Mouse (Mus musculus): ENCODE data around the gene Dnajc6. TPM values are rescaled to one million over a fixed set of nuclear protein-coding genes. Genes with fewer than 3 reads are reported as not detected.

Dnajc6 gene
- polyA plus RNA-seq, 1 experiment, result 2.7 TPM

DNA sequence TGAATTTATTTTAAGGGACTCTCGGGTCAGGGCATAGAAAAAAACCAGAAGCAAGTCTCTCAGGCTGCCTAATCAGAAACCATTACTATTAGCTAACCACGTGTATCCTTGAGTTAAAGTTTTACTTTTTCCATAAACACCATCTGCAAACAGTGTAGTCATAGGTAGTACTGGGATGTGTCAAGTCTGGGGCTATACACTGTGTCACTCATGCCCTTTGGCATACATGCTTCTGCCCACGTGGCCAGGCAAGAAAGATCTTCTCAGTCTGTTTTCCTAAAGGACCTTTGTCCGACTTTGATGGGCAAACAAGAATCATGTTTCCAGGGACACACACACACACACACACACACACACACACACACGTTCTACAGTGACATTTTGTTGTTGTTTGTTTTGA is 178.3 kb downstream of the Dnajc6 start:
- WGBS, result 68% methylated on average over 5 of the region's 5 CpGs
- Histone ChIP-seq H3K4me3 (replicated peaks; ENCODE audit: control insufficient read depth, low read depth, low read length) (no peak overlapping the region), H3K4me1 (ENCODE audit: control insufficient read depth, insufficient read depth, low read length) (no peaks in the 10 kb centered on the region), H3K27ac (ENCODE audit: control insufficient read depth, insufficient read depth, low read depth, low read length, poor library complexity) (no peak overlapping the region)
- no peak for TF ChIP-seq POLR2A (IDR thresholded peaks at IDR 0.05; ENCODE audit: borderline replicate concordance, control insufficient read depth, low read depth, low read length)
- no peak for TF ChIP-seq CTCF (IDR thresholded peaks at IDR 0.05; ENCODE audit: control insufficient read depth, insufficient read depth, low read length)

DNA sequence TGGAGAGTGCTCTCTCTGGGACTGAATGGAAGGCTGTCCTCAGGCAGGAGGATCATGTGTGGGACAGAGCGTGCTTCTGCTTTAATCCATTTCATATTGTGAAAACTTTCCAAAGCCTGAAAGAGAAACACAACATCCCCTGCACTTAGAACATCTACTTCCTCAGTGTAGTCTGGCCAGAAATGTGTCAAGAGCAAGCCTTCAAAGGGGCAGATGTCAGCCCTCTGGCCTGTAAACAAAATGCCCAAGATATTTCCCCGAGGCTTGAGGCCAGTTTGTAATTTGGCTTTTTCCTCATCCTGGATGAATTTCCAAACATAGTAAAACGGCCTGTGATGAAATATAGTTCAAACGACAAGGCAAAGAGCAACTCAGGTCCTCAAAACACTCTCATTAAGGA is 179.3 kb downstream of the Dnajc6 start:
- no peaks in the 10 kb centered on the region for H3K4me1 ChIP-seq (ENCODE audit: control insufficient read depth, insufficient read depth, low read length)
- H3K4me3 ChIP-seq (replicated peaks; ENCODE audit: control insufficient read depth, low read depth, low read length), result no peak overlapping the region
- 60% methylated on average over 4 of the region's 4 CpGs for WGBS
- H3K27ac ChIP-seq (ENCODE audit: control insufficient read depth, insufficient read depth, low read depth, low read length, poor library complexity), result no peak overlapping the region
- TF ChIP-seq POLR2A (IDR thresholded peaks at IDR 0.05; ENCODE audit: borderline replicate concordance, control insufficient read depth, low read depth, low read length) (no peak), CTCF (IDR thresholded peaks at IDR 0.05; ENCODE audit: control insufficient read depth, insufficient read depth, low read length) (no peak)

DNA sequence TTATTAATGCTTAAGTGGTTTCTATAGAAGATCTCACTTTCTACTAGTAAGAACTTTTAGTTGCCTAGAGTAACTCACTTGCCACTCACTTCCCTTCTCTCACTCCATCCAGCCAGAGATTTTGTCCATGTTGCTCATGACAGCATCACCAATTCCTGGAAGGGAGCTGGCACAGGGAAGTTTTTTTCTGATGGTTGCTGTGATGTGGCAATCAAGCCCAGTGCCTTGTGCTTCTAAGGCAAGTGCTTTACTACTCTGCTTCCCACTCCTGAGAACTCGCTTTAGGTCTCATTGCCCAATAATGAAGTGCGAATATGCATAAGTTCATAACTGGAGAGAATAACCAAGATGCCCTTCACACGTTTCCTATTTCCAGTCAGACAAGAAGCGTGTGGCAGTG is 186.2 kb downstream of the Dnajc6 start:
- Histone ChIP-seq H3K4me1 (ENCODE audit: control insufficient read depth, insufficient read depth, low read length) (no peaks in the 10 kb centered on the region), H3K27ac (ENCODE audit: control insufficient read depth, insufficient read depth, low read depth, low read length, poor library complexity) (no peak overlapping the region), H3K4me3 (replicated peaks; ENCODE audit: control insufficient read depth, low read depth, low read length) (no peak overlapping the region)
- no peak for TF ChIP-seq POLR2A (IDR thresholded peaks at IDR 0.05; ENCODE audit: borderline replicate concordance, control insufficient read depth, low read depth, low read length)
- TF ChIP-seq CTCF (IDR thresholded peaks at IDR 0.05; ENCODE audit: control insufficient read depth, insufficient read depth, low read length), result no peak
- WGBS, result 76% methylated on average over 4 of the region's 4 CpGs

DNA sequence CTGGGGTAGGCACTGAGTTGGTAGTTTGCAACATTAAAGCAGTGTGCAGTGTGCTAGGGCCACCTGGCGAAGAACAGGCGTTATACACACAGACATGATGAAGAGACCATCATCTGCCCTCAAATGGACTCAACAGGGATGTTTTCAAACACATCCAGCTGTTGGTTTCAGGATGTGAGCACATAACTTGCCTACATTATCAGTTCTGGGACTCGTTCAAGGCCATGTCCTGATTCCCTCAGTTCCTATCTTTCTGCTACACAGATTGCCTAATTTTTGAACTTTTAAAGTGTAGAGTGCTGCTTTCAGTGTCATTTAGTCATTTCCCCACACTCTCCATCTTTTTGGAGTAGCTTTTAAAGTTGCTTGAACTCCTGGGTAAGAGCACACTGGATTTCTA is 186.6 kb downstream of the Dnajc6 start:
- no peak for TF ChIP-seq POLR2A (IDR thresholded peaks at IDR 0.05; ENCODE audit: borderline replicate concordance, control insufficient read depth, low read depth, low read length)
- no peak overlapping the region for H3K27ac ChIP-seq (ENCODE audit: control insufficient read depth, insufficient read depth, low read depth, low read length, poor library complexity)
- H3K4me3 ChIP-seq (replicated peaks; ENCODE audit: control insufficient read depth, low read depth, low read length), result no peak overlapping the region
- WGBS, result 72% methylated on average over 3 of the region's 3 CpGs
- H3K4me1 ChIP-seq (ENCODE audit: control insufficient read depth, insufficient read depth, low read length), result no peaks in the 10 kb centered on the region

DNA sequence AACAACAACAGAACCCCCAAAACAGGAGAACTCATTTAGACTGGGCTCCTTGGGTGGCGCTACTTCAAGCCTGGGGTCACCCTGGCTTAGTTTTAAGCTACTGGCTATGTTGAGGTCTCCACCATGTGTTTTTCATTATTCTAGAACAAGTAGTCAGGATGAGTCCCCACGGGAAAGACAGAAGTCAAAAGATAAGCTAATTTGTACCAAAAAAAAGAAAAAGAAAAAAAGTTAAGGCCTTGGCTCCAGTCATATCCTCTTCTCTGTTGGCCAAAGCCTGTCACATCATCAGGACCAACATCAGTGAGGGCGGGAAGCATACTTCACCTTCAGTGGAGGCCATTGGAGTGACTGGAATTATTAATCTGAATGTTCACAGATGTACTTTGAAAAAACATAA is 188.4 kb downstream of the Dnajc6 start:
- TF ChIP-seq CTCF (IDR thresholded peaks at IDR 0.05; ENCODE audit: control insufficient read depth, insufficient read depth, low read length), result no peak
- TF ChIP-seq POLR2A (IDR thresholded peaks at IDR 0.05; ENCODE audit: borderline replicate concordance, control insufficient read depth, low read depth, low read length), result no peak
- Histone ChIP-seq H3K4me3 (replicated peaks; ENCODE audit: control insufficient read depth, low read depth, low read length) (no peak overlapping the region), H3K27ac (ENCODE audit: control insufficient read depth, insufficient read depth, low read depth, low read length, poor library complexity) (no peak overlapping the region), H3K4me1 (ENCODE audit: control insufficient read depth, insufficient read depth, low read length) (no peaks in the 10 kb centered on the region)
- 86% methylated on average over 3 of the region's 3 CpGs for WGBS

DNA sequence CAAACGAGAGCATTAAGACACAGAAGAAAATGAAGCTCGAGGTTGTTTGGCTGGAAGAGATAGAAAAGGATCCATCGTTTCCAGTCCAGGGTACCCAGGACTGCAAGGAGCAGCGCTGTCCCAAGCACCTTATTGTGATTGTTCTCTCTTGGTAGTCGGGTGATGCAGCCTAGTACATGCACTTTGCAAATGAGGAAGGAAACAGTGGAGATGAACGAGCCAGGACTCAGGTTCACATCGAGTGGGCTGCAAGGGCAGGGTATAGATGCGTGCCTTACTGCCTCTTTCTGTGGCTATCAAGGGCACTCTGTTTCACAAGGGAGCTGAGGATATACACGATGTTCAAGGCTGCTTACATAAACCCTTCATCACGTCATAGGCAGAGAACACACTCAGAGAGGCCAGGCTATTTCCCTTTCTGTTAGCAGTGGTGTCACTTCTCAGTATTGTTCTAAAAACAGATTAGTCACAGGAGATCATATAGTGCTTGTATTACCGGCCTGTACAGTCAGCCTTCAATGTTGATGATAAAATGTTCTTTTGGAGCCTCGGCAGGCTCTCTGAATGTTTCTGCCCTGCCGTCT is 189.9 kb downstream of the Dnajc6 start:
- Histone ChIP-seq H3K4me1 (ENCODE audit: control insufficient read depth, insufficient read depth, low read length) (no peaks in the 10 kb centered on the region), H3K4me3 (replicated peaks; ENCODE audit: control insufficient read depth, low read depth, low read length) (no peak overlapping the region), H3K27ac (ENCODE audit: control insufficient read depth, insufficient read depth, low read depth, low read length, poor library complexity) (no peak overlapping the region)
- no peak for TF ChIP-seq CTCF (IDR thresholded peaks at IDR 0.05; ENCODE audit: control insufficient read depth, insufficient read depth, low read length)
- no peak for TF ChIP-seq POLR2A (IDR thresholded peaks at IDR 0.05; ENCODE audit: borderline replicate concordance, control insufficient read depth, low read depth, low read length)
- 27% methylated on average over 13 of the region's 13 CpGs for WGBS

DNA sequence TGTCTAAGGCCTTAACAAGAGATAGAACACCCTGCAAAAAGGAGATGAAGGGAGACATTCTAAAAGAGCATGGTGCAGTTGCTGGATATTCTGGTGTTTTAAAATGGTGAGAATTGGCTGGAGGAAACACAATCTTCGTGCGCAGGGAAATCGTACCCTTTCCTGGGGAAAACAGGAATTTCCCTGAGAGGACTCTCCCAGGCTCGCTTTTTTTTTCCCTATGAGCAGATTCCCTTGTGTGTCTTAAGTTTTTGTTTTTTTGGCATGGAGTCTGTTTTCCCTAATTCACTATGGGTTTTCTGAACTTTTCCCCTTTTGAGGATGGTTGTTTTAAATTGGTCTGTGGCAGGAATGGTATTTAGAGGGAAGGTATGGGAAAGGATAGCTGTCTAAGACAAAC is 192.8 kb downstream of the Dnajc6 start:
- H3K27ac ChIP-seq (ENCODE audit: control insufficient read depth, insufficient read depth, low read depth, low read length, poor library complexity), result no peak overlapping the region
- H3K4me3 ChIP-seq (replicated peaks; ENCODE audit: control insufficient read depth, low read depth, low read length), result no peak overlapping the region
- TF ChIP-seq POLR2A (IDR thresholded peaks at IDR 0.05; ENCODE audit: borderline replicate concordance, control insufficient read depth, low read depth, low read length) (no peak), CTCF (IDR thresholded peaks at IDR 0.05; ENCODE audit: control insufficient read depth, insufficient read depth, low read length) (no peak)
- no peaks in the 10 kb centered on the region for H3K4me1 ChIP-seq (ENCODE audit: control insufficient read depth, insufficient read depth, low read length)
- WGBS, result 81% methylated on average over 4 of the region's 4 CpGs

DNA sequence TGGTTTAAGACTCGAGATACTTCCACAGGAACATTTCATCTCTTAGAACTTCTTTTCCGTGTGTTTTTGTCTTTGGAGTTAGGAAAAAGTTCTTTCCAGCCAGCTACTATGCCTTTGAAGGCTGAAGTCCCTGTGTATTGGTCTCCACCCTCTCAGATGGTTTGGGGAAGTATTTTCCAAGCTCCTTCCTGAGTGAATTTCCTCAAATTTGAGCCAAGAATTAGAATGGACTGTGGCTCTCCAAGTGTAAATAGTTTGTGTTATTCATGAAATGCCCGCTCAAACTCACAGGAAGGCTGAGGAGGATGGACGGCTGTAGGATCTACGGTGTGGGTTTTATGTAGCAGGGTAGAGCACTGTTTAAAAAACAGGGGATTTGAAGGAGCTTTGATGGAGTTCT is 193.2 kb downstream of the Dnajc6 start:
- 71% methylated on average over 5 of the region's 5 CpGs for WGBS
- H3K27ac ChIP-seq (ENCODE audit: control insufficient read depth, insufficient read depth, low read depth, low read length, poor library complexity), result no peak overlapping the region
- no peaks in the 10 kb centered on the region for H3K4me1 ChIP-seq (ENCODE audit: control insufficient read depth, insufficient read depth, low read length)
- TF ChIP-seq CTCF (IDR thresholded peaks at IDR 0.05; ENCODE audit: control insufficient read depth, insufficient read depth, low read length), result no peak
- no peak for TF ChIP-seq POLR2A (IDR thresholded peaks at IDR 0.05; ENCODE audit: borderline replicate concordance, control insufficient read depth, low read depth, low read length)
- no peak overlapping the region for H3K4me3 ChIP-seq (replicated peaks; ENCODE audit: control insufficient read depth, low read depth, low read length)

Other genes with a start within 250 kb of the Dnajc6 start
- gene Jak1, start 231.4 kb upstream of the Dnajc6 start, polyA plus RNA-seq (2011; ENCODE audit: insufficient read depth, insufficient read length, low replicate concordance, missing spikeins), result 29.3 and 44.7 TPM in 2 replicates
- gene Ak4, start 77.4 kb upstream of the Dnajc6 start, polyA plus RNA-seq (2011; ENCODE audit: insufficient read depth, insufficient read length, low replicate concordance, missing spikeins), result 2.4 TPM in 1 of 2 replicates, not detected in the other
- gene Leprot, start 151.1 kb downstream of the Dnajc6 start, polyA plus RNA-seq (2011; ENCODE audit: insufficient read depth, insufficient read length, low replicate concordance, missing spikeins), result 18.7 and 30.9 TPM in 2 replicates
- 5.8 and 8.3 TPM in 2 replicates for gene Lepr, start 220.8 kb downstream of the Dnajc6 start, polyA plus RNA-seq (2011; ENCODE audit: insufficient read depth, insufficient read length, low replicate concordance, missing spikeins)